Mouse (Mus musculus) gastrocnemius, postnatal 4 days (tissue): ENCODE measurements at regions not wholly inside any gene's neighbourhood (a gene's known extent, or its start where the extent isn't known, plus 50 kb on each side); places are given as distances from the start of the nearest gene placed in this dataset.

ENCODE experiments used
- DNase-seq, 2 experiments: peaks; one replicate each; pipeline ENCODE4 v3.0.0; 2021 to 2022; ENCODE audit warnings: low spot score in 2 of 2, mixed read lengths in 2 of 2

DNA sequence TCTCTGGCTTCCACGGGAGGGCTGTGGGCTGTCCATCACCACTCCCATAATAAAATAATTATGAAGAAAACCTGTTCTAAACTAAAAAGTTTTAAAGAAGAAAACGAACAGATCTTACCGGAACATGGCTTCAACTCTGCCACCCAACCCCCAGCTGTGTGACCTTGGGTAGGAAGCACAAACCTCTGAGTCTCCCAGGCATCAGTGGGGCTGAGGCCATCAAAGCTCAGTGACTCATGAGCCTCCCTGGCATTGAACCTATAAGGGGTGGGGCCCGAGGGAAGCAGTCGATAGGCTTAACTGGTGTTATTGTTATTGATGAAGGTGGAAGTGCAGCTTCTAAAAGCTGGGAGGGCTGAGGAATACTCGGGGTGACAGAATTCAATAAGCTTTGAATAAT lies 83.1 kb upstream of the Zc3h12a start:
- DNase-seq, result no peak

GRCm38 (mm10) chr4:125208136-125208915 lies 80.7 kb upstream of the Zc3h12a start:
- no peak for DNase-seq

- no peak for DNase-seq
Observed at GRCm38 (mm10) chr4:125203521-125203920, 75.9 kb upstream of the Zc3h12a start.

DNA sequence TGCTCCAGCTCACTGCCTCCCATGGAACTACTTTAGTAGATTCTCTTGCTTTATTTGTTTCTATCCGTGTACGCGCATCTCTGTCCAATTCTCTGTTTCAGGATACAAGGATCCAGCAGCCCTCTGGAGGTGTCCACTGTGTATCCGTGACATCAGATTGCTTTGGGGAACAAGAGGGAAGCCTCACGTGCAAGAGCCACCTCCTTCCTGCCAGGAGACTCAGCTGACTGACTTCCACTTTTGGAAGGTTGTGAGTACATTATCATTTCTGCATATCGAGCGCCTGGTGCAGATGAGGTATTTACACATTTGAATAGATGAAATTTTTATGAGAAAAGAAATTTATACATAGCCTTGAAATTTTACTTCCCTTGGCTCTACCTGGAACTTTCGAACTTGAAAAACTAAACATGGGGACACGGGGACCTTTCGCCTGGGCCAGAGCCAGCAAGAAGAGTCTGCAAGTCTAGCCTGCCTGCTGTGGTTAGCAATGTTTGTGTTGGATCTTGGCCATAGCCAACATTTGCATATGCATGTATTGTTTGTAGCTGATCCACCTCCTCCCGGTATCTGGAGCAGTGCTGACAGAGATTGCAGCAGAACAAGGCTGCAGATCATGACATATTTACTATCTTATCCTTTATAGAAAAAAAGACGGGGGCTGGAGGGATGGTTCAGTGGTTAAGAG lies 74.1 kb upstream of the Zc3h12a start:
- DNase-seq, result no peak

DNA sequence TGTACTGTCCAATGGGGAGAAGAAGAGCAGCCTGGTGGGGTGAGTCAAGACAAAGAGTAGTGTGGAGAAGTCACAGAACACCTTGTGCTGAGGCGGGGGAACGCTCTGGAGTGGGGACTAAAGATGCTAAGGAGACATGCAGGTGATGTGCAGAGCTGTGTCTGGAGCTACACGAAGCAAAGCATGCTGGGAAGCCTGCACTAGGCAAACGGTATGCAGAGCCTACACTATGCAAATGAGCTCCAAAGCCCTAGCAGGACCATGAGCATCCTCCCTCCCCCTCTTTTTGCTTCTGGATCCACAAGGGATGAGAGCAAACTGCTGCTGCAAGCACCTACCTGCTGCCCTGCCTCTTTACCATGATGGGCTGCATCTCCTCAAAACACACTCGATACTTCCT lies 73.1 kb upstream of the Zc3h12a start:
- no peak for DNase-seq

DNA sequence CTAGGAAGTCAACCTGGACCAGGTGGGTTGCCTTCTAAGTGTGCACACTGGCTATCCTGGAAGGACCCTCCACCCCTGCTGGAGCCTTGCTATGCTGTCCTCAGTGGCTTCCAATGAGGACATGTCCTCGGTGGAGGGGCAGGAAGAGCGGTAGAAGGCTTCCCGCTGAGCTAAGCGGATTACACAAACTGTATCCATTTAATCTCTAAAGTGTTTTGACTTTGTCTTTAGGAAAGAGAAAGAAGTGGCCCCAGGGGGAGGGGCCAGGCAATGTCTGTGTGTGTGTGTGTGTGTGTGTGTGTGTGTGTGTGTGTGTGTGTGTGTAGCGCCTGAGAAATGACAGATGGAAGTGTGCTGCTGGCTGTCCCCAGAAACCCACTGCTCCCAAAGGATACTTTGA lies 71.6 kb upstream of the Zc3h12a start:
- no peak for DNase-seq

DNA sequence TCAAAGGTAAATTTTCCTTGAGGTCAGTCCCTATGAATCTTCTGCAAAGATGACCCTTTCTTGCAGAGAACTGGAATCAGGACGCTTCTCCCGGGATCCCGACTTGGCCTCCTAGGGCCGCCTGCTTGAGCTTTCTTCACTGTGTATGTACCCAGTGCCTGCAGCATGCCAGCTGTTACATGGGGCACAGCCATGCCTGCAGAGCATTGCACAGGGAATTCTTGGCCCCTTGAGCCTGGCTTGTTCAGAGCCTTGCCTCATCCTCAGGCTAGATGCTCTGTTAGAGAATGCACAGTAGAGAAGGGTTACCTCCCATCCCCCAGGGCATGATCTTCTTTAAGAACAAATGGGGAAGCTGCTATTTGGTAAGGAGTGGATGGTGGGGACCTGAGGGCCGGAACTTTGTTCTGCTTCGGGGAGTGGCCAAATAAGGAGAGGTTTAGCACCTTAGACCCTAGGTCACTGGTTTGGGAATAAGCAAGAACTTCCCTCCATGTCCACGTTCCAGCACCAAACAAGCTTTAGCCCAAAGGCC lies 68.3 kb upstream of the Zc3h12a start:
- DNase-seq, result no peak

DNA sequence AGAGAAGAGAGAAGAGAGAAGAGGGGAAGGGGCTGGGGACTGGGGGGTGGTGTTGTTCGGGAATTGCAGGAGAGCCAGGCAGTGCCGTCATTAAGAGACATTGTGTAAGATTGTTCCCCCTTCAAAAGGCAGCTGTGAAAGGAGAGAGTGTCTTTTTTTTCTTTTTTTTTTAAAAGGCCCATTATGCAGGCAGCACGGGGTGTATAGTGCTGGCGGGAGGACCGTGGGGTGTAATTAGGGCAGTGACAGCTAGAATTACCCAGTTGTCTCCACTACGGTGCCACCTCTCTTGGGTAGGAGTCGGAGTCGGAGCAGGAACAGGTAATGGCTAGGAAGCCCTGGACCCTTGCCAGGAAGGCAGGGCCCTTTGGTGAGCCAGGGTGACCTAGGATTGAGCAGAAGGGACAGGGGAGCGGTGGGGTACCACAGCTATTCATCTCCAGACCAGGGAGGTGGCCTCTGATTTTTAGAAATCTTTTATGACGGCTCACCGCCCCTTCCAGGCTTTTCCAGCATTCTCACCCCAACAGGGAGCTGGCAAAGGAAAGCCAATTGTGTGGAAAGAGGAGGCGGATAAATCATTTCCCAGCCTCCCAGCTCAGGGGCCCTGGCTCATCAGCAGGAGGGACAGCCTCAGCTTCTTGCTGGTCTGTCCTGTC lies 67.2 kb upstream of the Zc3h12a start:
- no peak for DNase-seq

DNA sequence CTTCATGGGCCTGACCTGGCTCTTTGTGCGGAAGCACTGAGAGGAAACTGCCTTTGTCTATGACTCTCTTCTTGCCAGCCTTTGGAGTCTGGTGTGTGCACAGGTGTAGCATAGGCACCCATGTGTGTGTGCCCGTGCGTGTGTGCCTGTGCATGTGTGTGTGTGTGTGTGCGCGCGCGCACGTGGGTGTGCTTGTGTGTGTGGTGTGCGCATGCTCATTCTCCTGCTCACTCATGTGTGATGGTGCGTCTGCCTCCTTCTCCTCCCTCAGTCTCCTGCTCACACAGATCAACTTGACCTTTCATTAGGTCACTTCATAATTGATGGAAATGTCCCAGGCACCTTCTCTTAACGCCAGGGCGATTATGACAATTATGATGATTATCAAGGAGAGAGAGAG lies 66.7 kb upstream of the Zc3h12a start:
- DNase-seq, result no peak

GRCm38 (mm10) chr4:125191680-125192079 lies 64.0 kb upstream of the Zc3h12a start:
- DNase-seq, result no peak

DNA sequence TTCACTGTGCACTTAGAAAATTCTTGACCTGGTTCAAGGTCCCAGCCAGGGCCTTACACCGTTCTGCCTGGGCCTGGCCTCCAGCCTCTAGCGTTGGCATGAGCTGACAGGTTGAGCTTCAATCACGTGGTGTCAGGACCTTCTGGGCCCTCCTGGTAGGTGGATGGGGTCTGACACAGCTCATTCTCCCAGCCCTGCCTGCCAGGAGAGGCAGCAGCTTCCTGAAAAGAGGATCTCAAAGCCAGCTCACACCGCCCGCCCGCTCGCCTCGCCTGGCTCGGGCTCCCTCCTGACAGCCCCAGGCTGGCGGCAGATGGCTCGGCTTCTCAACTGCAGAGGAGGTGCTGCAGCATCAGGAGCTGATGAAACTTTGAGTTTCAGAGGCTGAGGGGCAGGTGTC lies 63.4 kb upstream of the Zc3h12a start:
- no peak for DNase-seq

GRCm38 (mm10) chr4:125189971-125190370 lies 62.3 kb upstream of the Zc3h12a start:
- no peak for DNase-seq

- DNase-seq, result no peak
Observed at GRCm38 (mm10) chr4:125186246-125186645, 58.6 kb upstream of the Zc3h12a start.

GRCm38 (mm10) chr4:125185076-125185475 lies 57.4 kb upstream of the Zc3h12a start:
- no peak for DNase-seq

DNA sequence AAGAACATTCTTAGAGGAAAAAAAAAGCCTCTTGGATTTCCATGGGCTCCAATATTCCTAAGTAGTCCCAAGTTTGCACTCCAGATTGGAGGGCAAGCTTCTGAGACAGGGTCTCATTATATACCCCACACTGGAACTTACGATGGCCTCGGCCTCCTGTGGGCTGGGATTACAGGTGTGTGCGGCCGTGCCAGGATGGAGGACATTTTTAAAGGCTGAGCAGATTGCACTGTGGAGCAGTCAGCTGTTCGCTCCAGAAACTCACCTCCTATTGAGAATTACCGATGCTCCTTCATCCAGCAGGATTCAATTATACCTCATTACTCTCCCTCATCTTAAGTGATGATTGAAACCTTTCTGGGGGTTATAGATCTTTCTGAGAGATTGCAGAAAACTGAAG lies 53.3 kb upstream of the Zc3h12a start:
- DNase-seq, result no peak

DNA sequence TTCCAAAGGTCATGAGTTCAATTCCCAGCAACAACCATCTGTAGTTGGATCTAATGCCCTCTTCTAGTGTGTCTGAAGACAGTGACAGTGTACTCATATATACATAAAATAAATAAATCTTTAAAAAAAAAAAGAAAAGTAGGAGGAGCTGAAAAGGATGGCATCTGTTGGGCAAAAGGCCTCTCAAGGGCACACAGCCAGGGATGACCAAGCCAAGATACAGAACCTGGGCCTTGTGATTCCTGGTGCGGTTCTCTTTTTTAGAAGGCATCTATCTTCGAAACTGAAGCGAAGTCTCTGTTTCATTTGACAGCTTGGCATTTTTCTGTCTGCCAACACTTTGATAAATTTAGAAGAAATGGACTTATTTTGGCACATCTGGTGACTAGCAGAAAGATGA lies 50.9 kb upstream of the Zc3h12a start:
- no peak for DNase-seq

DNA sequence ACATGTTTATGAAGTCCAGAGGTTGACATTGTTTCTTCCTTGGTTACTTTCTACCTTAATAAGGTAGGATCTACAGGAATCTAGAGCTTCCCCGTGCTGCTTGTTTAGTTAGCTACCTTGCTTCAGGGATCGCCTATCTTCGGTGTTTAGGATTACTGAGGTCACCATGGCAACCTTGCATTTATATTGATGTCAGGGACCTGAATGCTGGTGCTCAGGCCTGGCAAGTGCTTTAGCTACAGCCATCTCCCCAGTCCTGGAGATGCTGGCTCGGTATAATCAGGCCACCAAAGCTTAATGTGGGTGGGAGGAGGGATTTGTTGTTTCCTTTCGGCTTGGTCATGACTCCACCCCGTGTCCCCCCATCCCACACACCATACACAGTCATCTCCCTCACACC lies 50.0 kb upstream of the Zc3h12a start:
- no peak for DNase-seq
